Mouse (Mus musculus) gastrocnemius, postnatal 14 days (tissue): ENCODE data around the gene Mettl25. TPM values are rescaled to one million over a fixed set of nuclear protein-coding genes. Genes with fewer than 3 reads are reported as not detected.

ENCODE experiments used
- DNase-seq: peaks from one replicate; pipeline ENCODE4 v3.0.0; 2021; ENCODE audit warnings: mixed read lengths
- intact Hi-C: fragments of 180-260 bp; cut with DNase I; formaldehyde crosslinking; loops from one replicate; pipeline ENCODE4 v1.15.1; 2025; ENCODE audit warnings: low total_unique reads
- long read RNA-seq, 2 experiments: library from polyadenylated mRNA; stranded (forward); transcript quantifications; one replicate each; pipeline ENCODE4 v2.0.0; 2021
- total RNA-seq, 2 experiments: library from RNA; stranded (reverse); gene quantifications; 2 replicates each; pipeline ENCODE4 v1.2.3; 2021

Gene Mettl25
- 1 to 10 TPM; 3.5 to 3.9 TPM for total RNA-seq
- long read RNA-seq, experiment 1, transcript Mettl25-201 (12 exons, 2,033 nt), result major isoform, 5 of 7 reads
- long read RNA-seq, experiment 1, partial matches to known transcripts, result 0 of 7 reads
- long read RNA-seq, experiment 1, other reads (novel, unspliced or antisense), result 2 of 7 reads
- long read RNA-seq, experiment 2, partial matches to known transcripts, result 0 of 4 reads
- long read RNA-seq, experiment 2, other reads (novel, unspliced or antisense), result 2 of 4 reads

DNA sequence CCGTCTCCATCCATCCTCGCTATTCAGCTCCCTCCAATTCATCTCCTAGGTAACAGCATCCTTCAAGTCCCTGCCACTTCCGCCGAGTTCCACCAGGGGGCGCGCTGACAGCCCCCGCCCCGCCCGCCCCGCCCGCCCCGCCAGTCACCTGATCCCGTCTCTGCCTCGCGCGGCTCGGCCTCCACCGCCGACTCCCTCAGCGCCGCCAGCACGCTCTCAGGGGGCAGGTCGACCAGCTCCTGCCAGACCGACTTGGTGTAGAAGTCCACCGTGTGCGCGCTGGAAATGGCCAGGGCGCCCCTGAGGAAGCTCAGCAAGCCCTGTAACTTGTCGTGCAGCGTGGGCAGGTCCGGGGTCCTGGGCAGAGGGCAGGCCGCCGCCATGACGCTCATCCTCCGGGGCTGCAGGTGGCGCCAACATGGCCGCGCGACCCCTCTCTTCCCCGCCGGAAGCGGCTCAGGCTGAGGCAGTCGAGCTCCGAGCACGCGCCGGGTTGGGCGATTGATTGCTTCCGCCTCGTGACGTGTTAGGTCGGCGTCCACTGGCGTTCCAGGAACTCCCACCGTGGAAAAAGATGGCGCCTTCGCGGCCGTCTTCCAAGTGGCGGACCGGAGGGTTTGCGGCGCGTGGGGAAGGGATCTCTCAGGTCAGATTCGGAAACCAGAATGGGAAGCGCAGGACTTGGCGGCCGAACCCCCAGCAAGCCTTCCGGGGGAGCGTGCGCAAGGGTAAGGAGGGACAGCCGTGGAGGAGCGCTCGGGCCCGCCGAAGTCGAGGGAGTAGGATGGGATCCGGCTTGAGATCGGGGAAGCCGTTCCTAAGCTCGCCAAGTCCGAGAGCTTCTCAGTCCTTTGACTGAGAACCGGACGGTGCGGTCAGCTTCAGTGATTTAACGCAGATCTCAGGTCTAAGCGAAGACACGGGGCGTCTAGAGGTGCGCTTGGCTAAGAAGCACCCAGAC, at the start of gene Mettl25, which contains the start of gene Ccdc59:
Gene Mettl25, minus strand, starts transcription at position 453 of the 961 bp plus-strand sequence.
Gene Ccdc59, plus strand, starts transcription at position 140 of the 961 bp plus-strand sequence.
- intact Hi-C loops, result no loop called here

DNA sequence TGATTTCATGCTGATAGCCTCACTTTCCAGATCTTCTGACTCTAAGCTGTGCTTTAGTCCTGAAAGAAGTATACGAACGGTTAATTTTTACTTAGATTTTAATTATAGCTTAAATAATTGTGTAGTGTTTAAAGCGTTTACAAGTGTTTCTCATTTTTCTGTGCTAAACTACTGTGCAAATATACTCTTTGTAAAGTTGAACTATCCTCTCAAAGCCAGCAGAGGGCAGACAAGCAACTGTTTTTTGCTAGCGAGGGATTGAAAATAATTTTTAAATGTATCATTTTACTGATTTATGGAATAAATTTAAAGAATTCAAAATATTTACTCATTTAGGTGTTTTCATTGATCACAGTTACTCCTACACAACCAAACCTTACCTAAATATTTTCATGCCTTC, 26.1 kb upstream of the Mettl25 start:
- no peak for DNase-seq
- intact Hi-C loops, result no loop called here

More for the DNA sequence above, at the start of gene Mettl25, which contains the start of gene Ccdc59:
- peak; percentile 97 for DNase-seq

DNA sequence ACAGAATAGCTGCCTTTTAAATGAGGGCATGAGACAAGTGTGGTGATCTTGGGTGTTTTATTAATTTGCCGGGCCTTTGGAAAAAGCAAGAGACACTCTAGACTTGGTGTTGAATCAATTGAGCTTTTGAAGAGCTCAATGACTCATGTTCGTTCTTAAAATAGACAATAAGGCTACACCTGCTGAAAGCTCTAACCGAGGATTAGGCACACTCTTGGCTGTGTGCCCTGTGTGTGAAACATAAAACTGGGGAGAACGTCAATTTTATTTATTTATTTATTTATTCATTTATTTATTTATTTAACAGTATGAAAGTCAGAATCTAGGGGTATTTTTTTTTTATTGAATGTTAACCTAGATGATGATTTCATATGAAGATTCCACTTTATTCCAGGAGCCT, 10.0 kb upstream of the Mettl25 start:
- intact Hi-C loops, result no loop called here
- DNase-seq, result no peak

DNA sequence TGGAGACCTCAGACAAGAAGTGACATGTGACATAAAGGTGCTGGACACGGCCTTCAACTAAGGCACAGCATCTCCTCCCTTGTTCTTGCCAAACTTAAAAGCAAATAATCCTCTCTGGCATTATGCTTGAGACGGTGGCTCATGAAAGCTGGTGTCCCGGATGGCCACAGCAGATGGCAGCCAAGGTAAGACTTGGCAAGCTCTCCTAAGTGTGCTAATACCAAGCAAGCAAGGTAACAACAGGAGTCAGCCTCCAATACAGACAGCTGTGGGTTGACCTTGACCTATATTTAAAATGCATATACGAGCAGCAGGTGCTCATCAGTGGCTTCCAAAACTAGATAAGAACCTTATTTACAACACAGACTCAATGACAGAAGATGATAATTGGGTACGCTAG, 9.1 kb upstream of the Mettl25 start:
- no peak for DNase-seq
- intact Hi-C loops, result no loop called here

DNA sequence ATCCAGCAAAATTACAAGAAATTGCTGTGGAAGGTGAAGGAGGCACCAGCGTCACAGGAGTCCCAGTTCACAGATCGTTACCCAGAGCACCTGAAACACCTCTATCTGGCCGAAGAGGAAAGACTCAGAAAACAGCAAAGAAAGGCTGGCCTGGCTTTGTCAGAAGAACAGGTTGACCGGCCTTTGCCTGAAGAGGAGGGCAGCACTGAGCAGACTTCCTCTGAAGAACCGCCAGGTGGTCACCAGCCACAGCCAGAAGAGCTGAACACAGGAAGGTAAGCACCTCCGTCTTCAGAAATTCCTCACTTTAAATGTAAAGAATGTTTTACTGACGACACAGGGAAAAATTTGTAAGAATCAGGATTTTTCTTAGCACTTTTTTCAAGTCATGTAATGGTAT, 1.4 kb upstream of the Mettl25 start:
- intact Hi-C loops, result no loop called here
- no peak for DNase-seq

DNA sequence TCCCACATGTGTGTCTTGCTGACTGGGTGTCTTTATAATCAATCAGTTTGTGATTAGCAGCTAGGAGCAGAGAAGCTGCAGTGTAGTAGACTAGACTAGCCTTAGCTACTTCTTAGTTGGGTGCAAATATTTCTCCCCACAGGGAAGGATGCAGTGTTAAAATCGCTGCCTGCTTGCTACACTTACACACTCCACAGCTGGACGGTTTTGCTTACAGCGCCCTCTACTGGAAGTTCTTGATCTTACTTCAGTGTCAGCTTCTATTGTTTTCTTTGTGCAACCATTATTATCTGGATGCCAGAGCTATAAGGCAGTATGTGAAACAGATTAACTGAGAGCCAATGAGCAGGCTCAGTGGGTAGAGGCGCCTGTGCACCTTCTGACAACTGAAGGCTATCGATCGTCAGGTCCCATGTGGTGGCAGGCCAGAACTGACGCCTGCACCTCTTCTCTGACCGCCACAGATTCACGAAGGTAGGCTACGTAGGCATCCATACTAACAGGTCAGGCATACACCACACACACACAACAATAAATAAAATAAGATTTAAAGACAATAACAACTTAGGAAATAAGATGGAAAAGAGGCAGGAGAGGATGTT, 6.5 kb downstream of the Mettl25 start:
- DNase-seq, result no peak

DNA sequence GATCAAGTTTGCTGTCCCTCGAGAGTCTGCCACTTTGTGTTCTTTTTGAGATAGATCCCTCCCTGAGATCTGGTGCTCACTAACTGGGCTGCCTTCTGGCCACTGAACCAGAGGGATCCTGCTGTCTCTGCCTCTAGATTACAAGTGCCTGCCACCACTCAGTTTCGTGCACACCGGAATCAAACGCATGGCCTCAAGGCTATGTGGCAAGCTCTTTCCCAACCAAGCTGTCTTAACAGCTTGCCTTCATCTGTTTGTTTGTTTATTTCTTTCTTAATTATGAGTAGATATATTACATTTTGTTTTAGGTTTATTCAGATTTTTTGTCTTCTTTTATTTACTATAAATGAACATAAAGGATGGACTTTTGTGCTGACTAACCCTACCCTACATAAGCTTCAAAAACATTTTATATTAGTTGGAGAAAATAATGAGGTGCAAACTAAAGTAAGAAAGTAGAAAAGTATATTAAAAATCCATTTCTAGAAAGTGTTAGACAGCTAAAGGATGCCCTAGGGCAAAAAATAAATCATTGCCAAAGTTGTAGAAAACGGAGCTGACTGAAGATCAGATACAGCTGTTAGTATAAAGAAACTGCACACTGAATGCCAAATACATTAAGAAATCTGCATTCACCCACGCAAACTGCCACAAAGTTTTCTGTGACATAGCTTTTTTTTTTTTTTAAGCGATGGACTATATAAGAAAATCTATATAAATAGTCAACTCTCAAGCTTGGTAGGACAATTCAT, 34.7 kb downstream of the Mettl25 start:
- intact Hi-C loops, result no loop called here
- DNase-seq, result no peak

More for the DNA sequence above, 6.5 kb downstream of the Mettl25 start:
- intact Hi-C loops, result no loop called here

DNA sequence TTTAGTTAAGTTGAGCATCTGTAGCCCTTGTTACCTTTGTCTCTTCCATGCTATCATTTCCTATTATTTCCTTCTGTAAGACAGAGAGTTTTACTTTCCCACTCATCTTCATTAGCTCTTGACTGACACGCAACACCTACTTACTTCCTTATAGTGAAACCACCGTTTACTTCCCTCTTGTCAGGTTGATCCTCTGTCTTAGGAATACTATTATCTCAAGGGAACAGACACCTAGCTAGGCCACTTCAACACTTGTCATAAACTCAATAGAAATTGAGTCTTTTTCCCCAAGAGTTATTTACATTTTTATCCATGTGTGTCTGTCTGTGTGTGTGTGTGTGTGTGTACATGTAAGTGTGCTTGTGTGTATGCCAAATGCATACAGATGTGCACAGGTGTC, 37.7 kb downstream of the Mettl25 start:
- intact Hi-C loops, result no loop called here
- DNase-seq, result no peak

DNA sequence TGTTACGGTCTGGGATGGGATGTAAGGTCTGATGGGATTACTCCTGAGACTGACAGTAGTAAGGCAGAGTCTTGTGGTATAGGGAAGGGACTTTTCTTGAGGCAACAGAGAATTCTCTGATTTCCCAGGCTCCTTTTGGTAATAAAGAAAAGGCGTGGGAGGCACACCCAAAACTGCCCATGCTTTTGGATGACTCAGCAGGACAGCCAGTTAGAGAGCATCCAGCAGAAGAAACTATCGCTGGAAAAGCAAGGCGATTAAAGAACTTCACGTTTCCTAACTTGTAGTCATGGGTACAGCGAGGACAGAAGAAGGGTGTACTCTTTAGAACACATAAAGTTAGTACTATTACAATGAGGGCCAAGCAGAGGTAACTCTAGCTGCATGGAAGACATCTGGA, 39.0 kb downstream of the Mettl25 start:
- no peak for DNase-seq
- intact Hi-C loops, result no loop called here

DNA sequence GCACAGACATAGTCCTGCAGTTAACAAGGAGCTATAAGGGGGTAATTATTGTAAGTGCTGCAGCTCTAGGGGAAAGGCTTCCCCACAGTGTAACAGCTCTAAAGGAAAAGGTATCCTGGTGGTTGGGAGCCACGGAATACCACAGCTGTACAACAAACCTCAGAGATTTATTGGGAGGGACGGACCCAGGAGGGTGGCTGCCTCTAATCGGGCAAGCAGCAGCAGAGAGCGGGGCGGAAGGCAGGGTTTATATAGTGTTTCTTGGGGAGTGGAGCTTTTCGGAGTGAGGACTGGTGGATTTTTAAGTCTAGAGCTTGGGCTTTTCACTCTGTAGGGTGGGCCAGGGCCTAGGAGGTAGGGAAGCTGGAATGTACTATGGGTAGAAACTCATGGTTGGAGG, 40.0 kb downstream of the Mettl25 start:
- intact Hi-C loops, result no loop called here
- no peak for DNase-seq

DNA sequence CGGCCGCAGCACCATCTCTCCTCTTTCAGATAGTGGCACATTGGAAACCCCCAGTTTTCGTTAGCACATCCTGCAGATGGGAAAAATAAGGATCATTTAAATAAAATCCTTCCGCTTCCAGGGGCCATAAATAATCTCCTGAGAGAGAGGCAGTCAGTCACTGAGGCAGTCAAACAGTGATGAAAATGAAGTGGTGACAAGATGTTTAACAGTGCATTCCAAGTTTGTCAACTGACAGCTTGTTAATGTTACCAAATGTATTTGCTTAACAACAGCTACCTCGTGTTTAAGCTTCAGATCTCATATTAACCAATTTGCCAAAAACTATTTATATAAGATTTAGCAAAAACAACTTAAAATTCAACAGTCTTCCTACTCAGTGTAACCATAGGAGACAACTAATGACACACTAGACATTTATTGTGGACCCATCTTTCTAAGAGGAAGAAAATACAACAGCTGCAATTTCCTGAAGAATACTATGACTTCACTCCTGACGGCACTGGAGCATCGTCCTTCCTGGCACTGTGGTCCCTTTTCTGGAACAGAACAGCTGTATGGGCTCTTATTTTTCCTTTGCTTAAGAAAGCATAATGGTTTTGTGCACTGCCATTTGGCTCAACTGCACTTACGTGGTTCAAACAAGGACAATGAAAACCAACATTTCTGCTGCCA, 43.8 kb downstream of the Mettl25 start:
- intact Hi-C loops, result no loop called here
- no peak for DNase-seq

DNA sequence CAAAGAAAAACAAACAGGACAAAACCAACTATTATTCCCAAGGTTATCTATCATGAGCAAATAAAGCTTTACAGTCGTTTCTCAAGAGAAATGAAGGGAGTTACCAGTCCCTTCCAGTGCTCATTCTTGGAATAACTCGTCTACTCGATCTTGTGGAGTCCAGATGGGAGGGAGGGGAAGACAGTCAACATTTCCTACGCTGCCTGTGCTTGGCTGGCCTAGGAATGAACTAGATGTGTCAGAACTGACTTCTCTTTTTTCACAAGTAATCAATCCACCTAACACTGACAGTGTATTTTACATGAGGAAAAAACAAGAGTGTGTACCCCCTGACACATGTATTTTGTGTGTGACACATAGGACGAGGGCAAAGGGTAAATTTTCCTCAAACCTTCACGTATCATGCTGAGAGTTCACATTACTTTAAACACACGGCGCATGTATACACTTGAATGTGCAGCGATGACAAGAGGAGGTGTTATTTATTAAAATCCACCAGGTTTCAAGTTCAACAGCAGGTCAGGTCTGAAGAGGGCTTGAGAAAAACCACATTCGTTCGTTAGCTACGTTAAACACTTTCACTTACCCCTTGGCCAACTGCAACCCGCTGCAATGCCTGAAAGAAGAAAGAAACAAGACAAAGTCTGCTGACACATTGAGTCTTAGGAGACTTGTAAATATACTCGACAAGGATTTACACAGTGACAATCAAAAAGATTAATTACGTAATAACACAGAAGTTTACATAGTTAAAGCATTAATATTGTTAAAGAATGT, 47.2 kb downstream of the Mettl25 start:
- no peak for DNase-seq
- intact Hi-C loops, result no loop called here

DNA sequence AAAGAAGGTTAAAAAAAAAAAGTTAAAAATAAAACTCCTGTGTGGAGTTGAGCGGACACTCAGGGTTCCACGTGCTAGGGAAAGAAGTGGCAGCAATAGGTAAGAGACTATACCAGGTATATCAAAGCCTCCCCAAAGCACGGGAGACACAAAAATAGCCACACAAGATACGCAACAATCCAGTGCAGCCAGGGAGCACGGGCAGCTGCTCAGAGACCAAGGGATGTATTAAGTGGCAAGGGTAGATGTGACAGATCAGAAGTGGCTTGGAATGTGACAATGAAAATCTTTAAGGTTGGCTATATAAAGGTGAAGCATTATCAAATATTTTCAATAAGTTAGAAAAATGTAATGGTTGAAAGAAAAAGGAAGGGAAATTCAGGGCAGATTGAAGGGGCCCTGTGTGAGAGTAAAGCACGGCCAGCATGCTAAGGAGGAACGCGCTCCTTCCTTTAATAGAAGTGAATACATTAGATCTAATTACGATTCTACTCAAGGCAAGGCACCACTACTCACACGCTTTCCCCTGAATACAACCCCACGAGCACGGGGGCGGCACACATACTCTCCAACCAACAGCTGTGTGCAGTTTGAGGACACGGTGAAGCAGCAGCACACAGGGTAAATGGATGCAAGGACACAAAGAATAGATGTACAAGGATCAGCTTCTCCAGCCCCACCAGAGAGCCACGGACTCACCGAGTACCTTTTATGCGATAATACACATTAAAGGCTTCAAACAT, 52.3 kb downstream of the Mettl25 start:
- intact Hi-C loops, result no loop called here
- no peak for DNase-seq

DNA sequence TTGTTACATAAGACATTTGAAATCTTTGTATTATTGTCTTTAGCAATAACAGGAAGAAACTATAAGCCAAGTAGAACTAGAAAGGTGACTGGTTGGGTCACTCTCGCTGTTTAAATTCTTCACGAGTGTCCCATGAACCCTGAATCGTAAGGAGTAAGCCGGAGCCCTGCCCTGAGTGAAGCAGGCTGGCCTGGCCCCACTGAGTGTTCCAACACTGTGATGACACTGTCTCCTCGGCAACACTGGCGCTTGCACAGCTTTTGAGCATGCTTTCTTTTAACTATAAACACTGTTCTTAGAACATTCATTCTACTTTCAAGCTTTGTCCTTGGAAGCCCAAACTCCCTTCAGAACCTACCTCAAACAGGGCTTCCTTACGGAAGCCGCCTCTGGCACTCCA, 57.4 kb downstream of the Mettl25 start:
- peak; percentile 45 for DNase-seq

DNA sequence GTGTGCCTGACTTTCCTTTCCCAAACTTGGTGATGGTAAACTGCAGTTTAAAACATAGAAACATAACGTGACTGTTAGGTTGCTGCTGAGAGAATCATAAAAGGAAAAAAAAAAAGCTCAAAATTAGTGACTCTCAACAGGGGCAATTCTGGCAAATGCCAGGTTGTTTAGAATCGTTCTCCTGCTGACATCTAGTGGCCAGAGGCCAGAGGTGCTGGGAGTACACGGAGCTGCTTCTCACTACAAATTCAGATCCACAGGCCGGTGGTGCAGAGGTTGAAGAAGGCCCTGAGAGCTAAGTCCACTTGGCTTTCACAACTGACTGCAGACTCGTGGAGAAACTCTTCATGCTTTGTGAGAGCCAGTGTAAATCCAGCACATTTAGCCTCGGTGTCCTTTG, 66.8 kb downstream of the Mettl25 start:
- intact Hi-C loops, result no loop called here
- peak; percentile 71 for DNase-seq

More for the DNA sequence above, 57.4 kb downstream of the Mettl25 start:
- intact Hi-C loops, result no loop called here

DNA sequence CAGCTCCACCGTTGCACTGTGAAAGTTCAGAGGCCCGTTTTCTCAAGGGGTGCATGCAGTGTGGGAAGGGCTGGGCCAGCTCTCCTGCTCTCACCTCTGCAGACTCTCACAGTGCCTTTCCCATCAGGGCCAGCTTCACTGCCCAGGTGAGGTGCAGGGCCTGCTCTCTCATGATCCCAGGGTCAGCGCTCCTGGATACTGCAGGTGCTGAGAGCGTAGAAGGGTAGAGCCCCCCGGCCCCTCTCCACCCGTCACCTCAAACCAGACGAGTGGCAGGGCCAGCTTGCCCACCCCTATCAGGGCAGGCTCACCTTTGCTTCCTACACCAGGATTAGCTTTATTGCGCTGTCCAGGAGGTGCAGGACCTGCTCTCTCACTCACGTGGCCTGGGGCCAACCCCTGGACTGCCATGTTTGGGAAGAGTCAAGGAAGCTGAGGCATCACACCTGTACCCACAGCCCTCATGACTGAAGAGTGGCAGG, 68.3 kb downstream of the Mettl25 start:
- DNase-seq, result no peak
- intact Hi-C loops, result no loop called here

DNA sequence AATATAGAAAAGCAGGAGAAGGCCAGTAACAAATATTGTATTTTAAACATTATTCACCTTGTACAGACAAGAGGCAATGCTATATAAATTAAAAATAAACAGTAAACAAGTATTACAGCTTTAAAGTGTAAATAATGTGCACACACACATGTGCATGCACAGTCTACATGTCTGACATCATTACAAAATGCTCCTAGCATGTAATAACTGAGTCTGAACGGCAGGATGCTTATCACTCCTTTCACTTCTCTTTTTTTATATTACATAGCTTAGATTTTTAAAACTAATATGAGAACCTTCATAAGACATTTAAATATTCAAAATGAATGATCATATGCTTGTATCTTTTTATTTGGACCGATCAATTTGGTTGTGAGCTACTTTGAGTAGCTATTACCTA, 77.2 kb downstream of the Mettl25 start:
- intact Hi-C loops, result no loop called here
- no peak for DNase-seq

DNA sequence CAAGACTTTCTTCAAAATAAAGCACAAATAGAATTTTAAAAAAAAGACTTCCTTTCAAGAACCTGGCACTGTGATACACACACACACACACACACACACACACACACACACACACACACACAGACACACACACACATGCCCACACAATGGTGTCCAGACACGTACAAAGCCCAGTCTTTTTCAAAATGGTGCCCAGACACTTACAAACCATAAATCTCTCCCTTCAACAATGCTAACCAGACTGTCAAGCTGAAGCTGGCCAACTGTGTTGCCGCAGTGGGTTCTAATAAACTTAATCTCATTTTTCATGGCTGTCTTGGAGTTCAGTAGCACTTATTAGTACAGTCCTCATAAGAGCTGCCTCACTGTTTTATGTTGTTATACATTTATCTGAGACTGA, 80.7 kb downstream of the Mettl25 start:
- no peak for DNase-seq
- intact Hi-C loops, result no loop called here
